Mouse (Mus musculus) 3T3-L1 (cell line): Measurements from ENCODE around the gene Dmxl2.

Experiments used
- DNase-seq: peaks from one replicate; pipeline ENCODE4 v3.0.0-alpha.2; 2015; ENCODE audit warnings: low read depth, low spot score

Gene Dmxl2

GRCm38 (mm10) chr9:54316363-54316762 lies 185.1 kb downstream of the Dmxl2 start:
- no peak for DNase-seq
